Mouse (Mus musculus): ENCODE measurements around the gene Mak.
"Not testable (repeated sequence)": the region's sequence is repeated elsewhere in the genome, so short reads cannot be mapped to it uniquely, and the experiment has no call there.

The Mak gene

GRCm38 (mm10) chr13:41071617-41072016 lies 7.9 kb downstream of the Mak start:
- DNase-seq = no peak

GRCm38 (mm10) chr13:41067618-41068017 lies 11.9 kb downstream of the Mak start:
- DNase-seq = no peak

GRCm38 (mm10) chr13:41051965-41052364 lies 27.5 kb downstream of the Mak start:
- DNase-seq = no peak

GRCm38 (mm10) chr13:41047280-41047679 lies 32.2 kb downstream of the Mak start:
- no peak for DNase-seq

GRCm38 (mm10) chr13:41045901-41046300 lies 33.6 kb downstream of the Mak start:
- no peak for DNase-seq

GRCm38 (mm10) chr13:41042511-41042910 lies 37.0 kb downstream of the Mak start:
- no peak for DNase-seq

- DNase-seq = no peak
These were observed 49.4 kb downstream of the Mak start for GRCm38 (mm10) chr13:41030098-41030497.

- DNase-seq = no peak
These were observed 57.4 kb downstream of the Mak start for GRCm38 (mm10) chr13:41022099-41022498.

GRCm38 (mm10) chr13:41021607-41022006 lies 57.9 kb downstream of the Mak start:
- DNase-seq = no peak

- no peak for DNase-seq
These were observed 59.0 kb downstream of the Mak start for GRCm38 (mm10) chr13:41020494-41020893.

- no peak for DNase-seq
These were observed 60.5 kb downstream of the Mak start for GRCm38 (mm10) chr13:41018756-41019591.

- DNase-seq = no peak
These were observed 61.3 kb downstream of the Mak start for GRCm38 (mm10) chr13:41018236-41018635.

- no peak for DNase-seq
These were observed 61.7 kb downstream of the Mak start for GRCm38 (mm10) chr13:41017832-41018231.

- DNase-seq = no peak
These were observed 62.6 kb downstream of the Mak start for GRCm38 (mm10) chr13:41016797-41017405.

- DNase-seq = peak; percentile 97
These were observed 63.5 kb downstream of the Mak start, which contains the start of gene Tmem14c for GRCm38 (mm10) chr13:41015829-41016634. Tmem14c (plus strand) TSS chr13:41016292.

GRCm38 (mm10) chr13:41008946-41009345 lies 70.6 kb downstream of the Mak start:
- DNase-seq = no peak

- no peak for DNase-seq
These were observed 71.2 kb downstream of the Mak start for GRCm38 (mm10) chr13:41008271-41008670.

GRCm38 (mm10) chr13:41006244-41006643 lies 73.3 kb downstream of the Mak start:
- no peak for DNase-seq

- no peak for DNase-seq
These were observed 77.5 kb downstream of the Mak start for GRCm38 (mm10) chr13:41002001-41002400.

- peak; percentile 93 for DNase-seq
These were observed 78.4 kb downstream of the Mak start, which contains the start of gene Pak1ip1 for GRCm38 (mm10) chr13:41000926-41001639. Pak1ip1 (plus strand) TSS chr13:41001023.

- peak; percentile 43 for DNase-seq
These were observed 79.2 kb downstream of the Mak start for GRCm38 (mm10) chr13:41000140-41000925.

GRCm38 (mm10) chr13:40998537-40998936 lies 81.0 kb downstream of the Mak start:
- DNase-seq = not testable (repeated sequence)
